Mouse (Mus musculus): ENCODE data around the gene Upf3b. TPM values are rescaled to one million over a fixed set of nuclear protein-coding genes. Genes with fewer than 3 reads are reported as not detected.

The Upf3b gene
- 13.0 and 17.0 TPM in 2 replicates for polyA plus RNA-seq (2015; fragmentation: Nextera tagmentation; extraction: Ambion mirVana)

GRCm38 (mm10) chrX:37110193-37110880 is at the start of gene Upf3b:
Gene Upf3b, minus strand, starts transcription at chrX:37110322.

GRCm38 (mm10) chrX:37126671-37127358 is 16.7 kb upstream of the Upf3b start, which contains the start of gene Nkap:
Gene Nkap, plus strand, starts transcription at chrX:37126795.

GRCm38 (mm10) chrX:37084927-37085660 is 25.0 kb downstream of the Upf3b start, which contains the start of gene Rpl39:
Gene Rpl39, minus strand, starts transcription at chrX:37085402.

GRCm38 (mm10) chrX:37048066-37048889 is 61.8 kb downstream of the Upf3b start, which contains the start of gene Sowahd:
Gene Sowahd, plus strand, starts transcription at chrX:37048845.

Other genes starting within 250 kb of the Upf3b start
- gene Ube2a, start 236.4 kb downstream of the Upf3b start, polyA plus RNA-seq (2015; fragmentation: Nextera tagmentation; extraction: Ambion mirVana) = 98.6 and 125 TPM in 2 replicates
- gene C330007P06Rik, start 236.2 kb downstream of the Upf3b start, polyA plus RNA-seq (2015; fragmentation: Nextera tagmentation; extraction: Ambion mirVana) = 20.8 and 30.1 TPM in 2 replicates
- gene Nkrf, start 207.4 kb downstream of the Upf3b start, polyA plus RNA-seq (2015; fragmentation: Nextera tagmentation; extraction: Ambion mirVana) = 1.5 and 2.2 TPM in 2 replicates
- gene Sept6, start 118.5 kb downstream of the Upf3b start, polyA plus RNA-seq (2015; fragmentation: Nextera tagmentation; extraction: Ambion mirVana) = 19.3 and 19.9 TPM in 2 replicates
- 0.33 and 0.66 TPM in 2 replicates for gene Sowahd, start 61.5 kb downstream of the Upf3b start, polyA plus RNA-seq (2015; fragmentation: Nextera tagmentation; extraction: Ambion mirVana)
- 810 and 1,409 TPM in 2 replicates for gene Rpl39, start 24.9 kb downstream of the Upf3b start, polyA plus RNA-seq (2015; fragmentation: Nextera tagmentation; extraction: Ambion mirVana)
- gene Nkap, start 16.5 kb upstream of the Upf3b start, polyA plus RNA-seq (2015; fragmentation: Nextera tagmentation; extraction: Ambion mirVana) = 11.6 and 12.9 TPM in 2 replicates
- gene Akap14, start 58.5 kb upstream of the Upf3b start, polyA plus RNA-seq (2015; fragmentation: Nextera tagmentation; extraction: Ambion mirVana) = 0.16 TPM in 1 of 2 replicates, not detected in the other
- gene Ndufa1, start 80.8 kb upstream of the Upf3b start, polyA plus RNA-seq (2015; fragmentation: Nextera tagmentation; extraction: Ambion mirVana) = 789 and 799 TPM in 2 replicates
- 8.5 and 9.6 TPM in 2 replicates for gene Rnf113a1, start 80.9 kb upstream of the Upf3b start, polyA plus RNA-seq (2015; fragmentation: Nextera tagmentation; extraction: Ambion mirVana)
- gene Gm9, start 100.7 kb upstream of the Upf3b start, polyA plus RNA-seq (2015; fragmentation: Nextera tagmentation; extraction: Ambion mirVana) = not detected in 2 replicates
- gene Rhox1, start 111.9 kb upstream of the Upf3b start, polyA plus RNA-seq (2015; fragmentation: Nextera tagmentation; extraction: Ambion mirVana) = not detected in 2 replicates
- not detected in 2 replicates for gene Rhox2a, start 134.7 kb upstream of the Upf3b start, polyA plus RNA-seq (2015; fragmentation: Nextera tagmentation; extraction: Ambion mirVana)
- not detected in 2 replicates for gene Rhox3a, start 139.6 kb upstream of the Upf3b start, polyA plus RNA-seq (2015; fragmentation: Nextera tagmentation; extraction: Ambion mirVana)
- gene Rhox4a, start 155.0 kb upstream of the Upf3b start, polyA plus RNA-seq (2015; fragmentation: Nextera tagmentation; extraction: Ambion mirVana) = not detected in 2 replicates

Data from adrenal gland, postnatal 0 days (tissue).